Mouse (Mus musculus) cortical plate, adult 2 months (tissue): ENCODE measurements around the gene Wdr45b. TPM values are rescaled to one million over a fixed set of nuclear protein-coding genes. Genes with fewer than 3 reads are reported as not detected.
"Not testable (repeated sequence)": the region's sequence is repeated elsewhere in the genome, so short reads cannot be mapped to it uniquely, and the experiment has no call there.

Source experiments
- H3K27ac ChIP-seq: fragments of 200-500 bp; 2 replicates; pipeline ENCODE4 v1.5.1; 2012; ENCODE audit warnings: low read length, control low read depth, inconsistent platforms; ENCODE audit not compliant: insufficient read depth
- H3K4me1 ChIP-seq: fragments of 200-500 bp; 2 replicates; pipeline ENCODE4 v1.6.1; 2011; ENCODE audit warnings: low read length; ENCODE audit not compliant: control insufficient read depth, insufficient read depth
- H3K4me3 ChIP-seq: fragments of 200-500 bp; 2 replicates; pipeline ENCODE4 v1.5.1; 2011; ENCODE audit warnings: mild to moderate bottlenecking, low read length, control low read depth; ENCODE audit not compliant: insufficient read depth
- CTCF ChIP-seq: fragments of 200-500 bp; IDR thresholded peaks from 2 replicates; pipeline ENCODE4 v1.5.1; 2011; ENCODE audit warnings: mild to moderate bottlenecking, control low read depth, low read length; ENCODE audit not compliant: insufficient read depth; ENCODE audit errors: extremely low read depth
- POLR2A ChIP-seq: fragments of 200-500 bp; IDR thresholded peaks from 2 replicates; pipeline ENCODE4 v1.6.1; 2011; ENCODE audit warnings: mild to moderate bottlenecking, low read length, control low read depth; ENCODE audit not compliant: insufficient read depth; ENCODE audit errors: extremely low read depth
- polyA plus RNA-seq: library from polyadenylated mRNA; depleted of rRNA; stranded (reverse); fragments of >200 nt; gene quantifications from 2 replicates; pipeline ENCODE4 v1.2.3, GENCODE M21; 2012

The Wdr45b gene
- polyA plus RNA-seq, 1 experiment, result 85.8 TPM

DNA sequence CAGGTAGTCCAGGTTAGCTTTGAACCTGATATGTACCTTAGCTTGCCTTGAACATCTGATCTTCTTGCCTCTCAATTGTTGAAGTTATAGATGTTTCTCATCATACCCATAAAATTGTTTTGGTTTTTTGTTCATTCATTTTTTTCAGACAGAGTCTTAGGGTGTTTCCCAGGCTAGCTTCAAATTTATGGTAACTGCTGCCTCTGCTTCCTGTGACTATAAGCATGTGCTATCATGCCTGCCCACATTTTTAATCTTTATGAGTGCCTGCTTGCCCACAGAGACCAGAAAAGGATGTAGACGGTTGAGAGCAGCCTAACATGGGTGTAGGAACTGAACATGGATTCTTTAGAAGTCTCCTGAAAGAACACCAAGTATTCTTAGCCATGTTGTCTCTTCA lies 14.5 kb upstream of the Wdr45b start:
- Histone ChIP-seq H3K4me3 (no peak overlapping the region), H3K27ac (no peak overlapping the region), H3K4me1 (peaks cover 2% of the 10 kb centered on the region; the same call in 1 of the 2 replicates)
- no peak for TF ChIP-seq POLR2A
- no peak for TF ChIP-seq CTCF

- Histone ChIP-seq H3K4me3 (no peak overlapping the region), H3K4me1 (no peaks in the 10 kb centered on the region), H3K27ac (no peak overlapping the region)
- TF ChIP-seq POLR2A (no peak), CTCF (no peak)
Measured at GRCm38 (mm10) chr11:121367170-121367707, 13.0 kb upstream of the Wdr45b start.

GRCm38 (mm10) chr11:121362212-121362611 lies 8.0 kb upstream of the Wdr45b start:
- H3K4me1 ChIP-seq, result no peaks in the 10 kb centered on the region
- TF ChIP-seq POLR2A, result no peak
- TF ChIP-seq CTCF, result peak; percentile 57
- no peak overlapping the region for H3K27ac ChIP-seq
- H3K4me3 ChIP-seq, result no peak overlapping the region

DNA sequence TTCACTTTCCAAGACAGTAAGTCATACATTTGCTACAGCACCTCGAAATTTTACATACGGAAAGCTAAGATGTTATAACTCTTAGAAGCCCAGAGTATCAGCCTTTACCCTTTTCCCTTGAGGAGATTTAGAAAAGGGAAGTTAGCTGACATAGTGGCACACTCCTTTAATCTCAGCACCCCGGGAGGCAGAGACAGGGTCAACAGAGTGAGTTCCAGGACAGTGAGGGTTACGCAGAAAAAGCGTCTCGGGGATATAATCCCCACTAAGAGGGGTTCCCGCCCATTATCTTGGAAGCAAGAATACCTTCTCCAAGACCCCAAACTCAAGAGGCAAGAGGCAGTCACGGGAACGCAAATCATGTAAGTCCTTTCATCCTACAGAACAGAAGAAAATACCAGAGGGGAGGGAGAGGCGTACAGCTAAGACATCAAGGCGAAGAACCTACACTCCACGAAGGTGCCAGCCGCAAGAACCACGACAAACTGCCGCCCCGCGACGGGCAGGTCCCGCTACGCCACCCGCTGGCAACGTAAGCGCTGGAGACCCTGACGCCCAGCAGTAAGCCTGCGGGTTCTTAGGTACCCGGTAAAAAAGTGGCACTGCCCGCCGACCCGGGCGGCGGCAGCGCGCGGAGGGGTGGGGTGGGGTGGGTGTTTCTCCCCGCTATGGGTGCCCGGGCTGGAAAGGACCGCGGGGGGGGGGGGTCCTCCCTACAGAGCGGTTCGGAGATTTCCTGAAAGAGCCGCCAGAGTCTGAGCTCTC lies 737 bp downstream of the Wdr45b start:
- TF ChIP-seq CTCF, result no peak
- TF ChIP-seq POLR2A, result no peak
- H3K27ac ChIP-seq, result peak overlapping the region; percentile 77; the same call in 1 of the 2 replicates
- H3K4me3 ChIP-seq, result peak overlapping the region; percentile 59
- H3K4me1 ChIP-seq, result peaks cover 5% of the 10 kb centered on the region; the same call in 1 of the 2 replicates

- not testable (repeated sequence) for H3K4me3 ChIP-seq, H3K4me1 ChIP-seq, H3K27ac ChIP-seq
Measured at GRCm38 (mm10) chr11:121348727-121349126, 5.5 kb downstream of the Wdr45b start.

DNA sequence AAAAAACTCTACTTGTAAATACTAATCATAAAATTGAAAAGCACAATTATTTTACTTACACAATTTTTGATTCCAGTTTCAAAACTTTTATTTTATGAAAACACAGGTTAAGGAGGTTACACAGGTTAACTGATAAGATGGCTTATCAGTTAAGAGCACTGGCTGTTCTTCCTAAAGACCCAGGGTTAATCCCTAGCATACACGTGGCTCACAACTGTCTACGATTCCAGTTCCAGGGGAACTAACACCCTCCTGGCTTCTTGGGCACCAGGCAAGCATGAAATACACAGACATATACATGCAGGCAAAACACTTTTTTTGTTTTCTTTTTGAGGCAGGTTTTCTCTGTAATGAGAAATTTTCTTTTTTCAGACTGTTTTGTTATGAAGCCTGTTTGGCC lies 6.1 kb downstream of the Wdr45b start:
- TF ChIP-seq CTCF (no peak), POLR2A (no peak)
- H3K4me1 ChIP-seq, result peaks cover 5% of the 10 kb centered on the region
- H3K4me3 ChIP-seq, result no peak overlapping the region
- no peak overlapping the region for H3K27ac ChIP-seq

GRCm38 (mm10) chr11:121347036-121347435 lies 7.2 kb downstream of the Wdr45b start:
- H3K27ac ChIP-seq, result no peak overlapping the region
- no peak overlapping the region for H3K4me3 ChIP-seq
- peaks cover 1% of the 10 kb centered on the region for H3K4me1 ChIP-seq
- TF ChIP-seq POLR2A (no peak), CTCF (no peak)

DNA sequence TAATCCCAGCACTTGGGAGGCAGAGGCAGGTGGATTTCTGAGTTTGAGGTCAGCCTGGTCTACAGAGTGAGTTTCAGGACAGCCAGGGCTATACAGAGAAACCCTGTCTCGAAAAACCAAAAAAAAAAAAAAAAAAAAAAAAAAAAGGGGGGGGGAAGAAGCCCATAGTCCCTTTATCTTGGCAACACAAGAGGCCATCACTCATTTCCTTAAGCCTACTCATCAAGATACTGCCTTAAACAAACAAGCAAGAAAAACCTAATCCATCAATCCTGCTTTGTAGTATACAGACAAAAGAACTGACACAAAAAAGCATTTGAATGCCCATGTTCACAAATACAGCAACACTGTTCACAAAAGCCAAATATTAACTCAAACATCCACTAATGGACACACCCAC lies 11.8 kb downstream of the Wdr45b start:
- not testable (repeated sequence) for H3K27ac ChIP-seq, H3K4me3 ChIP-seq, H3K4me1 ChIP-seq

- no peak overlapping the region for H3K4me3 ChIP-seq
- TF ChIP-seq CTCF, result no peak
Measured at GRCm38 (mm10) chr11:121340287-121340686, 14.0 kb downstream of the Wdr45b start.

DNA sequence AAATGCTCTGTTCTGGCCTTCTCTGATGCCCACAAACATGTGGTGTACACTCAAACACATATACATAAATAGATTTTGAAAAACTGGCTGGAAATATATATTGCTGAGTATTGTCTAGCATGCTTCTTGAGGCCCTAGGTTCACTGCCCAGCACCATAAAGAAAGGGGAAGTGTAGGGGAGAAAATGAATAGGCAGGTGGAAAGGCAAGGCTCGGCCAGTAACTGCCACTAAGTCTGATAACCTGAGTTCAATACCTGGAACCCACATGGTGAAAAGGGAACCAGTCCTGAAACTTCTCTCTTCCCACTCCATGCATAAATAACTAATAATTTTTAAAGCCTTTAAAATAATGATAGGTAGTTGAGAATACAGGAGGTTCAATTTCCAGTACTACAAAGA lies 14.6 kb downstream of the Wdr45b start:
- Histone ChIP-seq H3K4me1 (no peaks in the 10 kb centered on the region; the same call in 1 of the 2 replicates), H3K27ac (no peak overlapping the region), H3K4me3 (no peak overlapping the region)
- TF ChIP-seq POLR2A (no peak), CTCF (no peak)

More at GRCm38 (mm10) chr11:121340287-121340686, 14.0 kb downstream of the Wdr45b start:
- H3K4me1 ChIP-seq, result no peaks in the 10 kb centered on the region; the same call in 1 of the 2 replicates
- no peak overlapping the region for H3K27ac ChIP-seq
